Mouse (Mus musculus) midbrain, embryonic 16.5 days (tissue): ENCODE data around the gene Gm3404. TPM values are rescaled to one million over a fixed set of nuclear protein-coding genes. Genes with fewer than 3 reads are reported as not detected.
"Not testable (repeated sequence)": the region's sequence is repeated elsewhere in the genome, so short reads cannot be mapped to it uniquely, and the experiment has no call there.

ENCODE experiments used
- ATAC-seq: fragments of 200-750 bp; cut with Nextera tagmentation; 2 replicates; pipeline ENCODE4 v1.8.0; 2017; ENCODE audit warnings: moderate TSS enrichment
- H3K27ac ChIP-seq: fragments of 300-500 bp; sonication (generic); 2 replicates; pipeline ENCODE4 v1.5.1; 2014; ENCODE audit warnings: mild to moderate bottlenecking, low read length, mixed read lengths
- H3K27me3 ChIP-seq: fragments of 300-500 bp; sonication (generic); 2 replicates; pipeline ENCODE4 v1.6.1; 2014; ENCODE audit warnings: low read depth, low read length, mixed read lengths; ENCODE audit not compliant: control insufficient read depth, insufficient read depth
- H3K36me3 ChIP-seq: fragments of 300-500 bp; sonication (generic); 2 replicates; pipeline ENCODE4 v1.6.1; 2014; ENCODE audit warnings: mild to moderate bottlenecking, low read length, moderate library complexity, mixed read lengths; ENCODE audit not compliant: control insufficient read depth, insufficient read depth
- H3K4me1 ChIP-seq: fragments of 300-500 bp; sonication (generic); 2 replicates; pipeline ENCODE4 v1.6.1; 2014; ENCODE audit warnings: mild to moderate bottlenecking, low read length, mixed read lengths; ENCODE audit not compliant: control insufficient read depth, insufficient read depth
- H3K4me2 ChIP-seq: fragments of 300-500 bp; sonication (generic); 2 replicates; pipeline ENCODE4 v1.6.1; 2014; ENCODE audit warnings: mild to moderate bottlenecking, low read length, mixed read lengths
- H3K4me3 ChIP-seq: fragments of 300-500 bp; sonication (generic); 2 replicates; pipeline ENCODE4 v1.5.1; 2014; ENCODE audit warnings: low read depth, mild to moderate bottlenecking, low read length, moderate library complexity, mixed read lengths
- H3K9ac ChIP-seq: fragments of 300-500 bp; sonication (generic); 2 replicates; pipeline ENCODE4 v1.6.1; 2014; ENCODE audit warnings: low read depth, low read length, mixed read lengths
- H3K9me3 ChIP-seq: fragments of 300-500 bp; sonication (generic); replicated peaks from 2 replicates; pipeline ENCODE4 v1.6.1; 2014; ENCODE audit warnings: mild to moderate bottlenecking, low read length, mixed read lengths; ENCODE audit not compliant: control insufficient read depth, poor library complexity, severe bottlenecking
- WGBS: fragments of 180-500 bp; shearing (Covaris S2); extraction: QIAGEN DNeasy Blood & Tissue Kit; methylation state at CpG from one replicate; pipeline ENCODE4 v1.1.7; 2014; 5-methylcytosine and 5-hydroxymethylcytosine counted together
- polyA plus RNA-seq: library from polyadenylated mRNA; unstranded; fragments of >200 nt; fragmentation: Nextera tagmentation; extraction: Ambion mirVana; gene quantifications from 2 replicates; pipeline ENCODE4 v1.2.1, GENCODE M21; 2015

The Gm3404 gene
- polyA plus RNA-seq, result not detected in 2 replicates

DNA sequence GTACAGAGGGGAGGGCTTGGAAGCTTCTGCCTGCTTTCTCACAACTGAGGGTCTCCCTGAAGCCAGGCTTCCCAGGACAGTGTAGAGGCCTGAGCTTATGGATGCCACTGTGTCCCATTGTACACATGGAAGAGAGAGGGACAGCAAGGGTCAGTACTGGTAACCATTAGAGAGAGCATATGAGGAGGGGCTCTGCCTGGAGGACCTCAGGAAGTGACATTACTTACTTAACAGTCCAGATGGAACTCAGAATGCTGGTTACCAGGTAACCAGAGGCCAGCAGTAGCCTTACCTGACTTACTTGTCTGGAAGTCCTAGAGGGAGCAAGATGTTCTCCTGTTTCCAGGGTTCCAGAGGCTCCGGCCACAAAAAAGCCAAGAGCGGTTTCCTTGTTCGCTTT lies at the start of gene Gm3404:
Gene Gm3404, plus strand, starts transcription at position 301 of the 400 bp plus-strand sequence.
- H3K36me3 ChIP-seq, H3K27ac ChIP-seq, H3K4me2 ChIP-seq, H3K9ac ChIP-seq, H3K4me3 ChIP-seq, H3K4me1 ChIP-seq, ATAC-seq, H3K27me3 ChIP-seq, H3K9me3 ChIP-seq: not testable (repeated sequence)
- 88% methylated on average over 1 of the region's 3 CpGs for WGBS

DNA sequence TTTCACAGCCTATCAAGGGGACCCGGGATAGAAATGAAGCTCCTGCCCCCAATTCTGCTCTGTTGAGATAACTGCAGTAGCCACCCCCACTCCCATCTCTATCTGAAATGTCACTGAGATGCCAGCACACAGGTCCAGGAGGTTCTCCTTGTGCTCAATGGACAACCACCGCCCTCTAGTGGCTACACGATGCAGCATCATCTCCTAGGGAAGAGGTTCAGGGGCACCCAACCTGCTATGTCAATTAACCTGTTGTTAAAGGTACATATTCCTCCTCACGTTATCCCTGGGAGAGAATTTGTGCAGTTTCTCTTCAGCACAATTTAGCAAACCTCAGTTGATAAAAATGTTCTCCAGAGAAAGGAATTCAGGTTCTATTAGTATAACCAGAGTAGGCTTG lies 46.0 kb upstream of the Gm3404 start:
- not testable (repeated sequence) for H3K4me3 ChIP-seq, H3K27me3 ChIP-seq, ATAC-seq, H3K27ac ChIP-seq, H3K36me3 ChIP-seq, H3K4me1 ChIP-seq, H3K9ac ChIP-seq, H3K4me2 ChIP-seq, H3K9me3 ChIP-seq
- WGBS, result 13% methylated on average over 4 of the region's 4 CpGs

DNA sequence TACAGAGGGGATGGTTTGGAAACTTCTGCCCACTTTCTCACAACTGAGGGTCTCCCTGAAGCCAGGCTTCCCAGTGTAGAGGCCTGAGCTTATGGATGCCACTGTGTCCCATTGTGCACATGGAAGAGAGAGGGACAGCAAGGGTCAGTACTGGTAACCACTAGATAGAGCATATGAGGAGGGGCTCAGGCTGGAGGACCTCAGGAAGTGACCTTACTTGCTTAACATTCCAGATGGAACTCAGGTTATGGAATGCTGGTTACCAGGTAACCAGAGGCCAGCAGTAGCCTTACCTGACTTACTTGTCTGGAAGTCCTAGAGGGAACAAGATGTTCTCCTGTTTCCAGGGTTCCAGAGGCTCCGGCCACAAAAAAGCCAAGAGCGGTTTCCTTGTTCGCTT lies 43.9 kb upstream of the Gm3404 start, which contains the start of gene Gm6408:
Gene Gm6408, plus strand, starts transcription at position 301 of the 400 bp plus-strand sequence.
- ATAC-seq, H3K36me3 ChIP-seq, H3K27me3 ChIP-seq, H3K9me3 ChIP-seq, H3K4me2 ChIP-seq, H3K4me3 ChIP-seq, H3K9ac ChIP-seq, H3K4me1 ChIP-seq, H3K27ac ChIP-seq: not testable (repeated sequence)
- WGBS, result no CpG with 5 or more reads among the region's 3 CpGs

DNA sequence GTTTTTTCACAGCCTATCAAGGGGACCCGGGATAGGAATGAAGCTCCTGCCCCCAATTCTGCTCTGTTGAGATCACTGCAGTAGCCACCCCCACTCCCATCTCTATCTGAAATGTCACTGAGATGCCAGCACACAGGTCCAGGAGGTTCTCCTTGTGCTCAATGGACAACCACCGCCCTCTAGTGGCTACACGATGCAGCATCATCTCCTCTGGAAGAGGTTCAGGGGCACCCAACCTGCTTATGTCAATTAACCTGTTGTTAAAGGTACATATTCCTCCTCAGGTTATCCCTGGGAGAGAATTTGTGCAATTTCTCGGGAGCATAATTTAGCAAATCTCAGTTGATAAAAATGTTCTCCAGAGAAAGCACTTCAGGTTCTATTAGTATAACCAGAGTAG lies 36.6 kb upstream of the Gm3404 start:
- not testable (repeated sequence) for H3K4me1 ChIP-seq, H3K27ac ChIP-seq, H3K9ac ChIP-seq, H3K9me3 ChIP-seq, H3K36me3 ChIP-seq, H3K4me3 ChIP-seq, H3K4me2 ChIP-seq, ATAC-seq, H3K27me3 ChIP-seq
- WGBS, result 12% methylated on average over 3 of the region's 4 CpGs

DNA sequence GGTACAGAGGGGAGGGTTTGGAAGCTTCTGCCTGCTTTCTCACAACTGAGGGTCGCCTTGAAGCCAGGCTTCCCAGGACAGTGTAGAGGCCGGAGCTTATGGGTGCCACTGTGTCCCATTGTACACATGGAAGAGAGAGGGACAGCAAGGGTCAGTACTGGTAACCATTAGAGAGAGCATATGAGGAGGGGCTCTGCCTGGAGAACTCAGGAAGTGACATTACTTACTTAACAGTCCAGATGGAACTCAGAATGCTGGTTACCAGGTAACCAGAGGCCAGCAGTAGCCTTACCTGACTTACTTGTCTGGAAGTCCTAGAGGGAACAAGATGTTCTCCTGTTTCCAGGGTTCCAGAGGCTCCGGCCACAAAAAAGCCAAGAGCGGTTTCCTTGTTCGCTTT lies 34.5 kb upstream of the Gm3404 start, which contains the start of gene Gm6370:
Gene Gm6370, plus strand, starts transcription at position 301 of the 400 bp plus-strand sequence.
- H3K27ac ChIP-seq, H3K4me2 ChIP-seq, ATAC-seq, H3K9ac ChIP-seq, H3K27me3 ChIP-seq, H3K4me3 ChIP-seq, H3K9me3 ChIP-seq, H3K36me3 ChIP-seq, H3K4me1 ChIP-seq: not testable (repeated sequence)
- WGBS, result no CpG with 5 or more reads among the region's 5 CpGs

DNA sequence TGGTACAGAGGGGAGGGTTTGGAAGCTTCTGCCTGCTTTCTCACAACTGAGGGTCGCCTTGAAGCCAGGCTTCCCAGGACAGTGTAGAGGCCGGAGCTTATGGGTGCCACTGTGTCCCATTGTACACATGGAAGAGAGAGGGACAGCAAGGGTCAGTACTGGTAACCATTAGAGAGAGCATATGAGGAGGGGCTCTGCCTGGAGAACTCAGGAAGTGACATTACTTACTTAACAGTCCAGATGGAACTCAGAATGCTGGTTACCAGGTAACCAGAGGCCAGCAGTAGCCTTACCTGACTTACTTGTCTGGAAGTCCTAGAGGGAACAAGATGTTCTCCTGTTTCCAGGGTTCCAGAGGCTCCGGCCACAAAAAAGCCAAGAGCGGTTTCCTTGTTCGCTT lies 23.5 kb upstream of the Gm3404 start, which contains the start of gene 4930449I24Rik:
Gene 4930449I24Rik, plus strand, starts transcription at position 301 of the 400 bp plus-strand sequence.
- H3K27me3 ChIP-seq, H3K27ac ChIP-seq, H3K9me3 ChIP-seq, H3K4me1 ChIP-seq, ATAC-seq, H3K36me3 ChIP-seq, H3K4me3 ChIP-seq, H3K4me2 ChIP-seq, H3K9ac ChIP-seq: not testable (repeated sequence)
- WGBS, result no CpG with 5 or more reads among the region's 5 CpGs

DNA sequence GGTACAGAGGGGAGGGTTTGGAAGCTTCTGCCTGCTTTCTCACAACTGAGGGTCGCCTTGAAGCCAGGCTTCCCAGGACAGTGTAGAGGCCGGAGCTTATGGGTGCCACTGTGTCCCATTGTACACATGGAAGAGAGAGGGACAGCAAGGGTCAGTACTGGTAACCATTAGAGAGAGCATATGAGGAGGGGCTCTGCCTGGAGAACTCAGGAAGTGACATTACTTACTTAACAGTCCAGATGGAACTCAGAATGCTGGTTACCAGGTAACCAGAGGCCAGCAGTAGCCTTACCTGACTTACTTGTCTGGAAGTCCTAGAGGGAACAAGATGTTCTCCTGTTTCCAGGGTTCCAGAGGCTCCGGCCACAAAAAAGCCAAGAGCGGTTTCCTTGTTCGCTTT lies 11.8 kb upstream of the Gm3404 start, which contains the start of gene Gm3402:
Gene Gm3402, plus strand, starts transcription at position 301 of the 400 bp plus-strand sequence.
- not testable (repeated sequence) for H3K4me3 ChIP-seq, H3K36me3 ChIP-seq, H3K27ac ChIP-seq, H3K4me2 ChIP-seq, ATAC-seq, H3K9ac ChIP-seq, H3K9me3 ChIP-seq, H3K4me1 ChIP-seq, H3K27me3 ChIP-seq
- WGBS, result no CpG with 5 or more reads among the region's 5 CpGs

DNA sequence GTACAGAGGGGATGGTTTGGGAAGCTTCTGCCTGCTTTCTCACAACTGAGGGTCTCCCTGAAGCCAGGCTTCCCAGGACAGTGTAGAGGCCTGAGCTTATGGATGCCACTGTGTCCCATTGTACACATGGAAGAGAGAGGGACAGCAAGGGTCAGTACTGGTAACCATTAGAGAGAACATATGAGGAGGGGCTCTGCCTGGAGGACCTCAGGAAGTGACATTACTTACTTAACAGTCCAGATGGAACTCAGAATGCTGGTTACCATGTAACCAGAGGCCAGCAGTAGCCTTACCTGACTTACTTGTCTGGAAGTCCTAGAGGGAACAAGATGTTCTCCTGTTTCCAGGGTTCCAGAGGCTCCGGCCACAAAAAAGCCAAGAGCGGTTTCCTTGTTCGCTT lies 11.7 kb downstream of the Gm3404 start, which contains the start of gene Gm3409:
Gene Gm3409, plus strand, starts transcription at position 301 of the 400 bp plus-strand sequence.
- ATAC-seq, H3K9ac ChIP-seq, H3K4me3 ChIP-seq, H3K4me1 ChIP-seq, H3K36me3 ChIP-seq, H3K9me3 ChIP-seq, H3K27ac ChIP-seq, H3K4me2 ChIP-seq, H3K27me3 ChIP-seq: not testable (repeated sequence)
- WGBS, result 97% methylated on average over 3 of the region's 3 CpGs

DNA sequence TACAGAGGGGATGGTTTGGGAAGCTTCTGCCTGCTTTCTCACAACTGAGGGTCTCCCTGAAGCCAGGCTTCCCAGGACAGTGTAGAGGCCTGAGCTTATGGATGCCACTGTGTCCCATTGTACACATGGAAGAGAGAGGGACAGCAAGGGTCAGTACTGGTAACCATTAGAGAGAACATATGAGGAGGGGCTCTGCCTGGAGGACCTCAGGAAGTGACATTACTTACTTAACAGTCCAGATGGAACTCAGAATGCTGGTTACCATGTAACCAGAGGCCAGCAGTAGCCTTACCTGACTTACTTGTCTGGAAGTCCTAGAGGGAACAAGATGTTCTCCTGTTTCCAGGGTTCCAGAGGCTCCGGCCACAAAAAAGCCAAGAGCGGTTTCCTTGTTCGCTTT lies 30.2 kb downstream of the Gm3404 start, which contains the start of gene Gm3415:
Gene Gm3415, plus strand, starts transcription at position 301 of the 400 bp plus-strand sequence.
- not testable (repeated sequence) for H3K36me3 ChIP-seq

More for the DNA sequence above, 30.2 kb downstream of the Gm3404 start, which contains the start of gene Gm3415:
- H3K4me1 ChIP-seq, H3K4me2 ChIP-seq, H3K4me3 ChIP-seq, ATAC-seq, H3K9ac ChIP-seq, H3K27me3 ChIP-seq, H3K9me3 ChIP-seq, H3K27ac ChIP-seq: not testable (repeated sequence)
- WGBS, result no CpG with 5 or more reads among the region's 3 CpGs
